Mouse (Mus musculus): Measurements from ENCODE around the gene Snx27. TPM values are rescaled to one million over a fixed set of nuclear protein-coding genes. Genes with fewer than 3 reads are reported as not detected.

The Snx27 gene
- polyA plus RNA-seq, 1 experiment from 2014 or later: 43.0 TPM

GRCm38 (mm10) chr3:94465632-94466430, 116.7 kb downstream of the Snx27 start:
- Histone ChIP-seq H3K27ac (peak overlapping the region; percentile 70), H3K27me3 (ENCODE audit: insufficient read depth, poor library complexity, severe bottlenecking) (no peaks in the 10 kb centered on the region), H3K4me3 (no peak overlapping the region), H3K4me1 (replicated peaks) (peaks cover 26% of the 10 kb centered on the region), H3K36me3 (no peaks in the 10 kb centered on the region), H3K9me3 (no peaks in the 10 kb centered on the region)
- WGBS: 61% methylated on average over 13 of the region's 13 CpGs
- no peak for DNase-seq (ENCODE audit: low spot score)

GRCm38 (mm10) chr3:94463926-94464578, 118.5 kb downstream of the Snx27 start:
- DNase-seq (ENCODE audit: low spot score): peak; percentile 59
- Histone ChIP-seq H3K27me3 (ENCODE audit: insufficient read depth, poor library complexity, severe bottlenecking) (no peaks in the 10 kb centered on the region), H3K36me3 (no peaks in the 10 kb centered on the region), H3K4me1 (replicated peaks) (peaks cover 26% of the 10 kb centered on the region), H3K9me3 (0 out of 2 replicates have a peak, but pooled peaks cover 4% of the 10 kb centered on the region), H3K4me3 (no peak overlapping the region), H3K27ac (peak overlapping the region; percentile 71)
- 52% methylated on average over 11 of the region's 11 CpGs for WGBS

- Histone ChIP-seq H3K36me3 (no peaks in the 10 kb centered on the region), H3K4me1 (replicated peaks) (peaks cover 15% of the 10 kb centered on the region), H3K4me3 (no peak overlapping the region), H3K27me3 (ENCODE audit: insufficient read depth, poor library complexity, severe bottlenecking) (peaks cover 11% of the 10 kb centered on the region), H3K27ac (no peak overlapping the region), H3K9me3 (peaks cover 8% of the 10 kb centered on the region; the same call in 1 of the 2 replicates)
- WGBS: 97% methylated on average over 2 of the region's 2 CpGs
- DNase-seq (ENCODE audit: low spot score): no peak
Observed at GRCm38 (mm10) chr3:94459834-94460233, 122.7 kb downstream of the Snx27 start.

GRCm38 (mm10) chr3:94457055-94457454, 125.5 kb downstream of the Snx27 start:
- H3K27ac ChIP-seq: no peak overlapping the region
- H3K36me3 ChIP-seq: no peaks in the 10 kb centered on the region
- H3K4me1 ChIP-seq (replicated peaks): no peaks in the 10 kb centered on the region
- H3K9me3 ChIP-seq: peaks cover 8% of the 10 kb centered on the region; the same call in 1 of the 2 replicates
- 77% methylated on average over 3 of the region's 3 CpGs for WGBS
- peaks cover 14% of the 10 kb centered on the region for H3K27me3 ChIP-seq (ENCODE audit: insufficient read depth, poor library complexity, severe bottlenecking)
- no peak overlapping the region for H3K4me3 ChIP-seq
- DNase-seq (ENCODE audit: low spot score): no peak

- Histone ChIP-seq H3K4me1 (replicated peaks) (no peaks in the 10 kb centered on the region), H3K27me3 (ENCODE audit: insufficient read depth, poor library complexity, severe bottlenecking) (peaks cover 14% of the 10 kb centered on the region), H3K27ac (no peak overlapping the region), H3K4me3 (peak overlapping the region; percentile 37), H3K36me3 (no peaks in the 10 kb centered on the region), H3K9me3 (peaks cover 8% of the 10 kb centered on the region; the same call in 1 of the 2 replicates)
- DNase-seq (ENCODE audit: low spot score): peak; percentile 87
- 3% methylated on average over 12 of the region's 12 CpGs for WGBS
Observed at GRCm38 (mm10) chr3:94456529-94457000, 126.0 kb downstream of the Snx27 start.

- Histone ChIP-seq H3K9me3 (no peaks in the 10 kb centered on the region), H3K27me3 (ENCODE audit: insufficient read depth, poor library complexity, severe bottlenecking) (no peaks in the 10 kb centered on the region), H3K36me3 (peaks cover 62% of the 10 kb centered on the region), H3K4me3 (no peak overlapping the region), H3K4me1 (replicated peaks) (peaks cover 2% of the 10 kb centered on the region), H3K27ac (no peak overlapping the region)
- no peak for DNase-seq (ENCODE audit: low spot score)
- 97% methylated on average over 2 of the region's 2 CpGs for WGBS
Observed at GRCm38 (mm10) chr3:94449377-94449776, 133.1 kb downstream of the Snx27 start.

Other genes with a start within 250 kb of the Snx27 start
- not detected in 2 replicates for gene Them5, start 240.6 kb downstream of the Snx27 start, polyA plus RNA-seq (2016; fragmentation: Nextera tagmentation; extraction: Ambion mirVana)
- gene C2cd4d, start 220.3 kb downstream of the Snx27 start, polyA plus RNA-seq (2016; fragmentation: Nextera tagmentation; extraction: Ambion mirVana): 0.32 and 1.2 TPM in 2 replicates
- 0.13 and 0.30 TPM in 2 replicates for gene Rorc, start 209.9 kb downstream of the Snx27 start, polyA plus RNA-seq (2016; fragmentation: Nextera tagmentation; extraction: Ambion mirVana)
- 0.66 and 1.2 TPM in 2 replicates for gene Lingo4, start 184.2 kb downstream of the Snx27 start, polyA plus RNA-seq (2016; fragmentation: Nextera tagmentation; extraction: Ambion mirVana)
- 39.6 and 46.1 TPM in 2 replicates for gene Tdrkh, start 169.4 kb downstream of the Snx27 start, polyA plus RNA-seq (2016; fragmentation: Nextera tagmentation; extraction: Ambion mirVana)
- gene Mrpl9, start 139.4 kb downstream of the Snx27 start, polyA plus RNA-seq (2016; fragmentation: Nextera tagmentation; extraction: Ambion mirVana): 71.3 and 73.4 TPM in 2 replicates
- gene Oaz3, start 138.8 kb downstream of the Snx27 start, polyA plus RNA-seq (2016; fragmentation: Nextera tagmentation; extraction: Ambion mirVana): 0.26 and 0.98 TPM in 2 replicates
- gene Celf3, start 104.4 kb downstream of the Snx27 start, polyA plus RNA-seq (2016; fragmentation: Nextera tagmentation; extraction: Ambion mirVana): 69.3 and 136 TPM in 2 replicates
- gene Riiad1, start 102.4 kb downstream of the Snx27 start, polyA plus RNA-seq (2016; fragmentation: Nextera tagmentation; extraction: Ambion mirVana): 6.5 and 19.3 TPM in 2 replicates
- not detected in 2 replicates for gene Gm10972, start 60.4 kb upstream of the Snx27 start, polyA plus RNA-seq (2016; fragmentation: Nextera tagmentation; extraction: Ambion mirVana)
- 3.5 and 3.7 TPM in 2 replicates for gene Tuft1, start 76.2 kb upstream of the Snx27 start, polyA plus RNA-seq (2016; fragmentation: Nextera tagmentation; extraction: Ambion mirVana)
- gene Selenbp2, start 110.8 kb upstream of the Snx27 start, polyA plus RNA-seq (2016; fragmentation: Nextera tagmentation; extraction: Ambion mirVana): 0.20 and 0.24 TPM in 2 replicates
- 5.0 and 8.0 TPM in 2 replicates for gene Cgn, start 203.8 kb upstream of the Snx27 start, polyA plus RNA-seq (2016; fragmentation: Nextera tagmentation; extraction: Ambion mirVana)